Mouse (Mus musculus) G1E-ER4 (cell line): Measurements from ENCODE around the gene Olfr49. TPM values are rescaled to one million over a fixed set of nuclear protein-coding genes. Genes with fewer than 3 reads are reported as not detected.

Experiments used
- GATA1 ChIP-seq: IDR thresholded peaks from one replicate; pipeline ENCODE4 v1.8.0; 2012; ENCODE audit warnings: low read length, inconsistent platforms
- polyA plus RNA-seq: library from polyadenylated mRNA; stranded (reverse); fragments of >175 nt; gene quantifications from 2 replicates; pipeline ENCODE4 v1.2.3, GENCODE M21; 2012

Gene Olfr49
- polyA plus RNA-seq, 1 experiment: not detected

DNA sequence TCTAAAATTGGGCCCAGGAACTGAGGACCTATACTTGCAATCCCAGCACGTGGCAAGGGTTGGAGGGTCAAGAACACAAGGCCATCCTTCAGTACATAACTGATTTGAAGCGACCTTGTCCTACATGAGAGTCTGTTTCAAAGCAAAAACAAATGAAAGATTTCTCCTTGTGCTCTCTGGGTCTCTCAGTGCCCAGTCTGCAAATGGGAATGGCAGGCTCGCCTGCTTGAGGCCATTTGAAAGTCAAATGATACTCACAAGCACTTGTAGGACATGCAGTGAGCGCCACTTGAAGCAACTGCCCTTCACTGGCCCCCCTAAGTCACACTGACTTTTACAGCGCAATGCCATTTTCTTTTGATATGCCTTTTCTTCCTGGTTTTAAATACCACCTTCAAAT, 44.2 kb downstream of the Olfr49 start:
- no peak for TF ChIP-seq GATA1

DNA sequence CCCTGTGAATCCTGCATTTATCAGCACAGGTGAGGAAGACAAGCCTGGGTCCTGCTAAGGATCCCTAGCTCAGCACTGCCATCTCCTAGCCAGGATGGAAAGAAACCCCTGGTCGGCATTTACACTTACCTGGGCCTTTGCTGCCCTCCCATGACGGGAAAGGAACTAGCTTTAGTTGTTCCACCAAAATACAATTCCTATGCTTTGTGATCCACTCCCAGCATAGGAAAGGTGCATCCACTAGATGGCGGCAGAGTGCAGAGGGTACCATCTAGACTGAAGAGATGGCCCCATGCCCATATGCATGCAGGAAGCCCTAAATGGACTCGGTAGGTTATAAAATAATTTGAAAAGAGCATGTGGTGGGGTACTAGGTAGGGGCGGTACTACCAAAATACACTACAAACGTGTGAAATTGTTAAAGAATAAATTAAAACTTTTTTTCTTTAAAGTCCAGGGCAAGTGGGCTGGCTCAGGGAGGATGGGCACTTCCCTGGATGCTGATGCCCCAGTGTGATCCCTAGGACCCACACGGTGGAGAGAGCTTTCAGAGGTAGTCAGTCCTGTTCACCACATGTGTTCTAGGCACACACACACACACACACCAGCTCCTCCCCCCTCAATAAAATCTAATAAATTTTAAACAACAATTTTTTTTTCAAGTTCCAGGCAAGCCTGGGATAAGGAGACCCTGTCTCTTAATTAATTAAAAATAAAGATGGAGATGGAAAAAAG, 45.6 kb downstream of the Olfr49 start:
- TF ChIP-seq GATA1: no peak

DNA sequence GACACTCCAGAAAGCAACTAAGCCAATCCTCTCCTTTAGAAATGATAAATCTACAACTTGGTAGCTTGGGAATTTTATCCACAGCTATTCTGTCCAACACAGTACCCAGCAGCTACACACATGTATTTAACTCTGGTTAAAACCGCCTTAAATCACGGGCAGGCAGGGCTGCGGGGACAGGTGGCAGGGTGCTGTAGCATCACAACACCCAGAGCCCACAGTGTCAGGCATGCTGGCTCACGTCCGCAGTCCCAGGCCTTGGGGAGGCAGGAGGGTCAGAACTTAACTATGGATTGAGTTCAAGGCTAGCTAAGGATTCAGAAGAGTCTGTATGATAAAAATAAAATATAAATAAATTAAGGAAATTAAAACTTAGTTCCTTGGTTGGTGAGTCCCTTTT, 47.9 kb downstream of the Olfr49 start:
- no peak for TF ChIP-seq GATA1

DNA sequence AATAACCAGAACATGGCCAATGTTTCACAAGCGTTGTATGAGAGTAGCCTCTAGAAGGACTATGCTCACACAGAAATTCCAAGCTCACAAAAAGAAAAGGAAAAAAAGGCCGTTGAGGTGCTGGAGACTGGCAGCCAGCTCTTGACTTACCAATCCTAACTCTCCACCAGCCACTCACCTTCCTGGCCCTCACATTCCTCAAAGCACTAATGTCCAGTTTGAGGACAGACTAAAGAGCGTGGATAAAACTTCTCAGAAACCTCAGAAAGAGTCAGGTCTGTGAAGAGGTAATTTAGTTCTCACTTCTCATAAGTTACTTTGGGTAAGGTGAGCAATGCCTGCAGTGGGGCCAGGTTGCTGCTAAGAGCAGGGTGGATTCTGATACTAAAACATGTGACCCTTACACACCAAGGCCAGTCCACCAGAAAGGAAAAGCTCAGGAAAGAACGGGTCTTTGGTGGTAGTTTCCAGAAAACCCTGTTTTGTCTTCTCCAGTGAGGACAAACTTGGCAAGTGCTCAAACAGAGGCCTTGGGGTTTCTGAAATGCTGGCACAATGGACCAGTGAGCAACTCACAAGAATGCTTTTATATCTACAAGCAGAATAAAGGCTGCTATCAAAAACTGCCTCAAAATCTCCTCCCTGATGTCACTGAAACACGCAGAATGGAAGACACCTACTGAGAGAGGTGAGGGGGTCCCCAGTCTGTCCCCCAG, 48.8 kb downstream of the Olfr49 start:
- TF ChIP-seq GATA1: no peak

DNA sequence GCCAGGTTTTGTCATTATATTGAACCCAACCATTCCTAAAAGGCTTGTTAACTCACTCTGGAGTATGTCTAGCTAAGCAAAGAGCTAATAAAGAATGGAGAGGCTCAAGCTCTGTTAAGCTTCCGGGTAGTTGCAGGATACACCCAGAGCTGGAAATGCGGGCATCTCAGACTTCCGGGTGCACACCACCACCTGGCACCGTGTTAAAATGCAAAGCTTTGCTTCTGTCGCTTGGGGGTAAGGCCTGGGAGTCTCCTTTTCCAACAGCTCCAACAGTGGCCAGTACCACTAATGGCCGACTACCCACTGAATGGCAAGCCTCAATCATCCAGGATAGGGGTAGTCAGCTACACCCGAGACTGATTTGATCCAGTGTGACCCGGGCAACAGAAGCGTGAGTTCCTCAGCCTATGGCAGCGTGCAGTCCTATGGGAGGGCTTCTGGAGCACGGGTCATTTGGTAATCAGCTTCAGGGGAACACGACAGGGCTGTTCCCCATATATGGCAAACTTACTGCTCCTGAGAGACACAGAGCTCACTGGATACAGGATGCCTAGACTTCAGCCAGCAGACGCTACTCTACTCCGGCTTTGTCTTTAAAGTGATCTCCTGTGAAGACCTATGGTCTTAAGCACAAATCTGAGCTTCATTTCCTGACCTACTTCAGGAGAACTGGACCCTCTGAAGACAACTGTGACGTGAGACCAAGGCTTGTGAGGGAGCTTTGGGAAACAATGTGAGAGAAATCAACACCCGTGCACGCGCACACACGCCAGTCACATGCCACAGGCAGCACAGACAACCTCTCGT, 50.3 kb downstream of the Olfr49 start:
- no peak for TF ChIP-seq GATA1

DNA sequence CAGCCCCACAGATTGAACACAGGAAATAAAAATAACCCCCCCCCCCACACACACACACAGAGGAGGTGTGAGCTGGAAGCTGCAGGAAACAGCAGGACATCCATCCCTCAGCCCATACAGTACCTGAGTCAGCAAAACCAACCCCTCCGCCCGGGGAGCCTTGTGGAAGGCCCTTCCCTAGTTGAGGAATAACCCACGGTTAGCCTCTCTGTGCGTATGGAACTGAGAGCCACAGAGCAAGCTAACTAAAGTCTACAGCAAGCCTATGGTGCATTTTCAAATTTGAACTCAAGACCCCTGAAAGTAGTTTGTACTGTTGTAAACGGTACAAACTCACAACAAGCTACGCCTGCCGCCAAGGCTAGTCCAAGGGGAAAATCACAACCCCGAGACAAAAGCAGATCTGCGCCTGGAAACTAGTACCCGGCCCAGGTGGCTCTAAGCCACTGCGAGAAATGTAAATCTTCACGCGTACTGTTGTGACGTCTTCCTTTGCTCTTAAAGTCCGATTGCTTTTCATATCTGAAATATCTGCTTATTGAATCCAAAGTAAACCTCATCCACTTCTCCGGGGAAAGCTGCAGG, 51.1 kb downstream of the Olfr49 start:
- no peak for TF ChIP-seq GATA1

DNA sequence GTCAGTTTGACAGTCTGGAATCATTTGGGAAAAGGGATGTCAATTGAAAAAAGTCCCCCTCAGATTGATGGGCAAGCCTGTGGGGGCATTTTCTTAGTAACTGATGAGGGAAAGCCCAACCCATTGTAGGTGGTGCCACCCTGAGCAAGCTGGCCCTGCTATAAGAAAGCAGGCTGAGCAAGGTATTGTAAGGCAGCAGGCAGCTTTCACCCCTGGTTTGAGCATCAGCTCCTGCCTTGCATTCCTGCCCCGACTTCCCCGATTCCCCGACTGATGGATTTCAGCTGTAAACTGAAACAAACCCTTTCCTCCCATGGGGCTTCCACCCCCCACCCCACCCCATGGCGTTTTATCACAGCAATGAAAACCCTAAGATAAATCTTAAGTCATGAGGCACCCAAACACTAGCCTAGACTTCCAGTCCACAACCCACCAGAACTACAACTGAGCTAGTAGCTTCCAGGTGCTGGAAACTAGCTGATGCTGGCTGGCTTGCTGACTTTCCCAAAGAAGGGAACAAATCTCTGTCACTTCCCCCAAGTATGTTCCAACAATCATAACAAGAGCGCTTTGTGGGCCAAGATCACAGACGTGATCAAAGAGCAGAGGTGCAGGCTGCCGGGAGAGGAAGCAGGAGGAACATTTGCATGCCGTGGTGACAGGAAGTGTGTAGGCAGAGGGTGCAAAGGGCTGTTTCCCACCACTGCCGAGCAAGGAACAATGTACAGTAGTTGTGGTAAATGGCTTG, 51.8 kb downstream of the Olfr49 start:
- no peak for TF ChIP-seq GATA1

DNA sequence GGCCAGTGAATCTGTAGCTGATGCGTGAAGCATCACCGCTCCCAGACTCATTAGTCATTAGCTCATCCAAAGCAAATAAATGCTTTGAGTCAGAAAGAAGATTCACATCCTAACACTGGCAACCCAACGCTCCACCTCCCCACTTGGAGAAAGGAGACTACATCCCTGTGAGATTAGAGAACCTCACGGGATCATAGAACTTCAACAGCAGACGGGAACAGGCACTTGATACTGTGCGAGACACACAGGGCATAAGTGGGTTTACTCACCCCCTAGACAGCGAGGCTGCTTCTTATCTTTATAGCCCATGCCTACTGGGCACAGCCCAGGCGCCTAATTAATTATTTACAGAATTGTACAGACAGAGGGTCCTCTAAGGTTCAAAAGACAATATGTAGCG, 52.6 kb downstream of the Olfr49 start:
- no peak for TF ChIP-seq GATA1

DNA sequence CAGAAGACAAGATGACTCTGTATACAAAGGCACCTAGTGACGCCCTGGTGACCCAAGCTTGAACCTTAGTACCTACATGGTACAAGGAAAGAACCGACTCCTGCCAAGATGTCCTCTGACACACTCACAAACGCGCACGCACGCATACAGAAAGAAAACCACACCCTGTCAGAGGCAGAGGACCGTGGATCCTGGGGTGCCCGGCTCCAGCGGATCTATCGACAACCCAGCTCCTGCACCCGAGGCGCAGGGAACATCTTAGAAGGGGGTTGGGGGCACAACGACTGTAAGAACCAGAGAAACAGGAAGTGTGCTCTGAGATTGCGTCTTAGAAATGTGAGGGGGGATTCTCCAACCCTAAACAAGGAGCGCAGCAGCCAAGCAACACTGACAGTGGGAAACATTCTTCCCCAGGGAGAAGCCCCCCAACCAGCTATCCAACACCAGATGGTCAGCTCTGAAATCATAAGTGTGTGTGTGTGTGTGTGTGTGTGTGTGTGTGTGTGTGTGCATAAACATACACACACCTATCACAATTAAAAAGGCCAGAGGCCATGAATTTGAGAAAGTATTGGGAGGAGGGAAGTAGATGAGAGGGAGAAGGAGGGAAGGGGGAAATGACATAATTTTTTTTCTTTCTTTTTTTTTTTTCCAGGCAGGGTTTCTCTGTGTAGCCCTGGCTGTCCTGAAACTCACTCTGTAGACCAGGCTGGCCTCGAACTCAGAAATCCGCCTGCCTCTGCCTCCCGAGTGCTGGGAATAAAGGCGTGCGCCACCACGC, 53.4 kb downstream of the Olfr49 start:
- TF ChIP-seq GATA1: no peak

DNA sequence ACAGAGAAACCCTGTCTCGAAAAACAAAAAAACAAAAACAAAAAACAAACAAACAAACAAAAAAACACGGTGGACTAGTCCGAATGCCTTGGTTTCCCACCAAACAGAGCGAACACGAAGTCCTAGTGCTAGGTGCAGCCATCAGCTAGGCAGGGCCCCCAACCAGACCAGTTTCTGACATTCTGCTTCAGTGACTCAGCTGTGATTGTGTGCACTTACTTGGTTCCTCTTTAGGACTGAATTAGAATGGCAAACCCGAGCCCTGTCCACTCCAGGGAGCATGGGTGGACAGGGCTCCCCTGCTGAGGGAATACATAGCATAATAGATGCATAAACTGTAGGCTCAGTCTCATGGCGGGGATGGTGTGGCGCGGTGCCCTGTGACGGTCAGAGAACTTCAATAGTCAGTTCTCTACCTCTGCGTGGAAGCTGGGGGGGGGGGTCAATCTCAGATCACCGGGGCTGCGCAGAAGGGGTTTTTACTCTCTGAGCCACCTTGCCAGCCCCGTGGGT, 54.0 kb downstream of the Olfr49 start:
- TF ChIP-seq GATA1: no peak

DNA sequence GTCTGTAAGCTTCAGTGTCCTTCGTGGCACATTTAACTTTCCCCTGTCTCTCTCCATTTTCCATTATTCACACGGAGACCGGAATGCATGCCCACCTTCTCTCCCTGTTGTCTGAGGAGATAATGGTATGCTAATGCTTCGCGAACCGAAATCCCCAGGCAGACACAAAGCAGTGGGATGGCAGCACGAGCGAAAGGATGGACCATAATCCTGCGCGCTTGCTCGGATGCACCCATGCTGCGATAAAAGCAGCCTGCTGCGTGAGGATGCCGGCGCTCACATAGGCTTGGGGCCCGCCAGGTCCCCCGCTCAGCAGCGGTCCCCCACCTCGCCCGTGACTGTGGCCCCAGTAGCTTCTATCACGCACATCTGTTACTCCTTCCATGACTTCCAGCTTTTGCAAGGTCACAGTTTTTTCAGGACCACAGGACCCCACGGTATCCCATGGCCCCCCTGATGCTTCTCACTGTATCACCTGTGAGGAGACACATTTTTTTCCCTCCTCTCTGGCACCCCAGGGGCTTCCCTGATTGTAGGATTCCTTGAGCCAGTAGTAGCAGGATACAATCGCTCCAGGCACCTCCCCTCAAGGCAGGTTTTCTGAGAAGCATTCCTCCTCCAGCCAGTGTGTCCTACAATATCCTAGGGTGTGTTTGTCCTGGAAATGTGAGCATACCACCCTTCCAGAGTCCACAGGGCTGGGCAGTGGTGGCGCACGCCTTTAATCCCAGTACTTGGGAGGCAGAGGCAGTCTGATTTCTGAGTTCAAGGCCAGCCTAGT, 55.6 kb downstream of the Olfr49 start:
- no peak for TF ChIP-seq GATA1

DNA sequence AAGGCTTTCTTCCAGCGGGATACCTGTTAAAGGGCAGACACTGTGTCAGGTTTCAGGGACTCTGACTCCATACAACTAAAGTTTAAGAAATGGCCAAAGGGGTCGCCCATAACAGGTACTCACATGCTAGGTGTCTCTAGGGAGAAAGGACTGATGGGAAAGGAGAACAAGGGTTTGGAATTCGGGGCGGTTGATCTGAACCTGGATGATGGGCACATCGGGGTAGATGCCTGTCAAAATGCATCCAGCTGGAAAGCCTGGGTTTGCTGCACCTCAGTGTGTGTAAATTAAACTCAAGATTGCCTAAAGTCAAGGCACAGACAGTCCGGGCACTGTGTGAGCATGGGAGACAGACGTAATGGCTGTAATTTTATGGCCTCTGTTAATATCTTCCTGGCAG, 56.2 kb downstream of the Olfr49 start:
- TF ChIP-seq GATA1: no peak

Other genes with a start within 250 kb of the Olfr49 start
- gene Dad1, start 30.8 kb downstream of the Olfr49 start, polyA plus RNA-seq: 22.4 and 24.5 TPM in 2 replicates
- 3.5 and 10.8 TPM in 2 replicates for gene Abhd4, start 30.8 kb downstream of the Olfr49 start, polyA plus RNA-seq
- gene Oxa1l, start 75.9 kb upstream of the Olfr49 start, polyA plus RNA-seq: 164 and 228 TPM in 2 replicates
- 0.21 and 0.33 TPM in 2 replicates for gene Slc7a7, start 132.8 kb upstream of the Olfr49 start, polyA plus RNA-seq
- 2,065 and 2,909 TPM in 2 replicates for gene Mrpl52, start 142.0 kb upstream of the Olfr49 start, polyA plus RNA-seq
- 151 and 178 TPM in 2 replicates for gene Mmp14, start 146.7 kb upstream of the Olfr49 start, polyA plus RNA-seq
- gene Lrp10, start 179.2 kb upstream of the Olfr49 start, polyA plus RNA-seq: 345 and 440 TPM in 2 replicates
- 0.31 and 0.32 TPM in 2 replicates for gene Rem2, start 191.2 kb upstream of the Olfr49 start, polyA plus RNA-seq
- 166 and 236 TPM in 2 replicates for gene Prmt5, start 232.6 kb upstream of the Olfr49 start, polyA plus RNA-seq